Mouse (Mus musculus) ES-E14 (cell line): Measurements from ENCODE around the gene Tom1l2. TPM values are rescaled to one million over a fixed set of nuclear protein-coding genes. Genes with fewer than 3 reads are reported as not detected.
A peak's percentile ranks its signal among the peaks of the same experiment; 100 is the strongest.

ENCODE experiments used
- DNase-seq: peaks from one replicate; pipeline ENCODE4 v3.0.0-alpha.2; 2013; ENCODE audit warnings: low read depth, low spot score
- H3K27ac ChIP-seq: 2 replicates; pipeline ENCODE4 v1.5.1; 2012; ENCODE audit warnings: low read depth, mild to moderate bottlenecking, low read length, moderate library complexity, mixed read lengths; ENCODE audit not compliant: poor library complexity, insufficient read depth, severe bottlenecking
- H3K36me3 ChIP-seq: 2 replicates; pipeline ENCODE4 v1.6.1; 2012; ENCODE audit warnings: mild to moderate bottlenecking, low read length, moderate library complexity, mixed read lengths; ENCODE audit not compliant: control insufficient read depth, poor library complexity, insufficient read depth, severe bottlenecking
- H3K4me1 ChIP-seq, 2 experiments: fragments of 150-350 bp in 1 of 2; sonication (generic) in 1 of 2; 2 replicates each; pipeline ENCODE4 v1.6.1; 2012; ENCODE audit warnings: low read length in 2 of 2, mild to moderate bottlenecking in 1 of 2, mixed read lengths in 1 of 2; ENCODE audit not compliant: control insufficient read depth in 2 of 2, insufficient read depth in 2 of 2, poor library complexity in 1 of 2
- H3K4me3 ChIP-seq, 2 experiments: fragments of 150-350 bp in 1 of 2; sonication (generic) in 1 of 2; 2 replicates each; pipeline ENCODE4 v1.5.1; 2012; ENCODE audit warnings: low read length in 2 of 2, low read depth in 1 of 2, mild to moderate bottlenecking in 1 of 2, mixed read lengths in 1 of 2; ENCODE audit not compliant: insufficient read depth in 1 of 2, poor library complexity in 1 of 2, severe bottlenecking in 1 of 2
- H3K9ac ChIP-seq: 2 replicates; pipeline ENCODE4 v1.6.1; 2012; ENCODE audit warnings: low read depth, mild to moderate bottlenecking, low read length, mixed read lengths; ENCODE audit not compliant: poor library complexity, insufficient read depth, severe bottlenecking
- H3K9me3 ChIP-seq: fragments of 150-350 bp; sonication (generic); 2 replicates; pipeline ENCODE4 v1.6.1; 2012; ENCODE audit warnings: low read depth, mild to moderate bottlenecking, low read length; ENCODE audit not compliant: control insufficient read depth, insufficient read depth
- CHD2 ChIP-seq: IDR thresholded peaks from 2 replicates; pipeline ENCODE4 v1.6.1; 2014; ENCODE audit warnings: mild to moderate bottlenecking, low read depth, low read length, inconsistent platforms
- HCFC1 ChIP-seq: IDR thresholded peaks from 2 replicates; pipeline ENCODE4 v1.6.1; 2012; ENCODE audit warnings: low read length, inconsistent platforms, borderline replicate concordance; ENCODE audit not compliant: insufficient read depth
- MAFK ChIP-seq: IDR thresholded peaks from 2 replicates; pipeline ENCODE4 v1.6.1; 2014; ENCODE audit warnings: mild to moderate bottlenecking, low read depth, low read length, inconsistent platforms; ENCODE audit not compliant: insufficient read depth
- ZC3H11A ChIP-seq: IDR thresholded peaks from 2 replicates; pipeline ENCODE4 v1.6.1; 2012; ENCODE audit warnings: low read depth, mild to moderate bottlenecking, inconsistent platforms, low read length, borderline replicate concordance
- ZNF384 ChIP-seq: IDR thresholded peaks from 2 replicates; pipeline ENCODE4 v1.6.1; 2012; ENCODE audit warnings: low read depth, low read length, inconsistent platforms
- in situ Hi-C, 2 experiments: fragments of 600-800 bp; cut with MboI; formaldehyde crosslinking; loops; one replicate each; pipeline ENCODE4 v1.15.1; 2025; ENCODE audit warnings: low sequenced_read_pairs in 2 of 2, inconsistent platforms in 1 of 2; ENCODE audit not compliant: unreplicated experiment in 2 of 2
- total RNA-seq: library from RNA; depleted of rRNA; stranded (reverse); fragments of 300-350 nt; gene quantifications from 2 replicates; pipeline ENCODE4 v1.2.3, GENCODE M21; 2012

Tom1l2 gene
- total RNA-seq, 1 experiment = 10.4 TPM

GRCm38 (mm10) chr11:60240509-60240908, 112.2 kb downstream of the Tom1l2 start:
- in situ Hi-C loops = no loop called here
- H3K36me3 ChIP-seq = no peaks in the 10 kb centered on the region
- H3K9me3 ChIP-seq = no peaks in the 10 kb centered on the region
- no peak overlapping the region for H3K4me3 ChIP-seq
- no peak for DNase-seq
- no peak overlapping the region for H3K9ac ChIP-seq
- TF ChIP-seq MAFK (no peak), HCFC1 (no peak), ZC3H11A (no peak), ZNF384 (no peak), CHD2 (no peak)
- peaks cover 0 to 1% of the 10 kb centered on the region in 2 experiments; a peak in 1 of 4 replicates for H3K4me1 ChIP-seq
- H3K27ac ChIP-seq = no peak overlapping the region

- H3K9me3 ChIP-seq = no peaks in the 10 kb centered on the region
- no peak overlapping the region for H3K9ac ChIP-seq
- H3K36me3 ChIP-seq = no peaks in the 10 kb centered on the region
- H3K4me3 ChIP-seq = no peak overlapping the region
- DNase-seq = no peak
- TF ChIP-seq ZNF384 (no peak), MAFK (no peak), ZC3H11A (no peak), CHD2 (no peak), HCFC1 (no peak)
- no peak overlapping the region for H3K27ac ChIP-seq
- peaks cover 2 to 16% of the 10 kb centered on the region in 2 experiments; a peak in 3 of 4 replicates for H3K4me1 ChIP-seq
- in situ Hi-C loops = no loop called here
These were observed 117.4 kb downstream of the Tom1l2 start for GRCm38 (mm10) chr11:60235351-60235750.

GRCm38 (mm10) chr11:60233235-60233634, 119.5 kb downstream of the Tom1l2 start:
- Histone ChIP-seq H3K36me3 (no peaks in the 10 kb centered on the region), H3K4me3 (no peak overlapping the region), H3K9ac (no peak overlapping the region), H3K9me3 (no peaks in the 10 kb centered on the region), H3K27ac (no peak overlapping the region), H3K4me1 (peaks cover 2 to 16% of the 10 kb centered on the region in 2 experiments; a peak in 3 of 4 replicates)
- no peak for DNase-seq
- TF ChIP-seq ZC3H11A (no peak), CHD2 (no peak), MAFK (no peak), ZNF384 (no peak), HCFC1 (no peak)
- in situ Hi-C loops = no loop called here

GRCm38 (mm10) chr11:60232441-60233058, 120.2 kb downstream of the Tom1l2 start:
- in situ Hi-C loops = no loop called here
- Histone ChIP-seq H3K27ac (no peak overlapping the region), H3K4me3 (peak overlapping the region in 1 of 2 experiments; percentile 28; a peak in 2 of 4 replicates), H3K4me1 (peaks cover 2 to 16% of the 10 kb centered on the region in 2 experiments; a peak in 3 of 4 replicates), H3K9me3 (no peaks in the 10 kb centered on the region), H3K9ac (no peak overlapping the region; the same call in 1 of the 2 replicates), H3K36me3 (no peaks in the 10 kb centered on the region)
- TF ChIP-seq MAFK = no peak
- TF ChIP-seq CHD2 = no peak
- no peak for TF ChIP-seq HCFC1
- TF ChIP-seq ZC3H11A = no peak
- no peak for TF ChIP-seq ZNF384
- no peak for DNase-seq

GRCm38 (mm10) chr11:60231951-60232350, 120.8 kb downstream of the Tom1l2 start:
- H3K27ac ChIP-seq = no peak overlapping the region
- in situ Hi-C loops = no loop called here
- no peak overlapping the region for H3K4me3 ChIP-seq

More at GRCm38 (mm10) chr11:60231951-60232350, 120.8 kb downstream of the Tom1l2 start:
- H3K36me3 ChIP-seq = no peaks in the 10 kb centered on the region
- H3K9me3 ChIP-seq = no peaks in the 10 kb centered on the region
- TF ChIP-seq ZNF384 (no peak), HCFC1 (no peak), ZC3H11A (no peak), MAFK (no peak), CHD2 (no peak)
- no peak for DNase-seq
- no peak overlapping the region for H3K9ac ChIP-seq
- H3K4me1 ChIP-seq = peaks cover 2 to 16% of the 10 kb centered on the region in 2 experiments; a peak in 3 of 4 replicates
